Mouse (Mus musculus) liver, embryonic 13.5 days (tissue): ENCODE results near the gene St6galnac3. TPM values are rescaled to one million over a fixed set of nuclear protein-coding genes. Genes with fewer than 3 reads are reported as not detected.

ENCODE experiments used
- ATAC-seq: fragments of 200-750 bp; cut with Nextera tagmentation; 2 replicates; pipeline ENCODE4 v1.8.0; 2017; ENCODE audit warnings: low read depth, mild to moderate bottlenecking, moderate number of reproducible peaks, moderate library complexity
- DNase-seq: peaks from one replicate; pipeline ENCODE4 v3.0.0; 2022
- H3K27ac ChIP-seq: fragments of 300-500 bp; sonication (generic); 2 replicates; pipeline ENCODE4 v1.5.1; 2015; ENCODE audit warnings: moderate library complexity, mild to moderate bottlenecking, inconsistent platforms
- H3K27me3 ChIP-seq: fragments of 300-500 bp; sonication (generic); 2 replicates; pipeline ENCODE4 v1.6.1; 2015; ENCODE audit warnings: mild to moderate bottlenecking, inconsistent platforms
- H3K36me3 ChIP-seq: fragments of 300-500 bp; sonication (generic); 2 replicates; pipeline ENCODE4 v1.6.1; 2015; ENCODE audit warnings: mild to moderate bottlenecking, inconsistent platforms
- H3K4me1 ChIP-seq: fragments of 300-500 bp; sonication (generic); replicated peaks from 2 replicates; pipeline ENCODE4 v1.6.1; 2015; ENCODE audit warnings: inconsistent platforms
- H3K4me2 ChIP-seq: fragments of 300-500 bp; sonication (generic); 2 replicates; pipeline ENCODE4 v1.6.1; 2015; ENCODE audit warnings: inconsistent platforms, mild to moderate bottlenecking, moderate library complexity
- H3K4me3 ChIP-seq: fragments of 300-500 bp; sonication (generic); replicated peaks from 2 replicates; pipeline ENCODE4 v1.5.1; 2015; ENCODE audit warnings: mild to moderate bottlenecking, inconsistent platforms
- H3K9ac ChIP-seq: fragments of 300-500 bp; sonication (generic); 2 replicates; pipeline ENCODE4 v1.6.1; 2015; ENCODE audit warnings: mild to moderate bottlenecking, inconsistent platforms
- H3K9me3 ChIP-seq: fragments of 300-500 bp; sonication (generic); replicated peaks from 2 replicates; pipeline ENCODE4 v1.6.1; 2016; ENCODE audit warnings: inconsistent platforms
- WGBS: fragments of 180-500 bp; shearing (Covaris S2); methylation state at CpG from one replicate; pipeline ENCODE4 v1.1.7; 2015; ENCODE audit not compliant: insufficient replicate concordance; 5-methylcytosine and 5-hydroxymethylcytosine counted together
- polyA plus RNA-seq: library from polyadenylated mRNA; unstranded; fragments of >200 nt; fragmentation: Nextera tagmentation; extraction: Ambion mirVana; gene quantifications from 2 replicates; pipeline ENCODE4 v1.2.1, GENCODE M21; 2015

St6galnac3 gene
- polyA plus RNA-seq, 1 experiment from 2014 or later, result 8.3 TPM

GRCm38 (mm10) chr3:153337779-153338178, 387.2 kb downstream of the St6galnac3 start:
- H3K9me3 ChIP-seq, result no peaks in the 10 kb centered on the region
- no peaks in the 10 kb centered on the region for H3K4me1 ChIP-seq
- no peak for ATAC-seq
- H3K27me3 ChIP-seq, result no peaks in the 10 kb centered on the region
- no peak overlapping the region for H3K9ac ChIP-seq
- no peak overlapping the region for H3K4me2 ChIP-seq
- H3K27ac ChIP-seq, result no peak overlapping the region
- DNase-seq, result no peak
- H3K4me3 ChIP-seq, result no peak overlapping the region
- H3K36me3 ChIP-seq, result no peaks in the 10 kb centered on the region
- WGBS, result 81% methylated on average over 3 of the region's 3 CpGs

GRCm38 (mm10) chr3:153337221-153337620, 387.8 kb downstream of the St6galnac3 start:
- Histone ChIP-seq H3K27me3 (no peaks in the 10 kb centered on the region), H3K4me2 (no peak overlapping the region), H3K36me3 (no peaks in the 10 kb centered on the region), H3K4me3 (no peak overlapping the region), H3K27ac (no peak overlapping the region), H3K4me1 (no peaks in the 10 kb centered on the region), H3K9ac (no peak overlapping the region), H3K9me3 (no peaks in the 10 kb centered on the region)
- no peak for ATAC-seq
- 55% methylated on average over 2 of the region's 2 CpGs for WGBS
- no peak for DNase-seq

- H3K4me1 ChIP-seq, result no peaks in the 10 kb centered on the region
- no peak for DNase-seq
- 55% methylated on average over 5 of the region's 5 CpGs for WGBS
Observed at GRCm38 (mm10) chr3:153334152-153334825, 390.7 kb downstream of the St6galnac3 start.

GRCm38 (mm10) chr3:153324307-153324706, 400.7 kb downstream of the St6galnac3 start:
- Histone ChIP-seq H3K27me3 (no peaks in the 10 kb centered on the region), H3K9me3 (no peaks in the 10 kb centered on the region), H3K9ac (no peak overlapping the region), H3K4me1 (no peaks in the 10 kb centered on the region), H3K4me2 (no peak overlapping the region), H3K4me3 (no peak overlapping the region), H3K27ac (no peak overlapping the region), H3K36me3 (no peaks in the 10 kb centered on the region)
- no peak for DNase-seq
- ATAC-seq, result no peak
- WGBS, result 59% methylated on average over 3 of the region's 3 CpGs

More at GRCm38 (mm10) chr3:153334152-153334825, 390.7 kb downstream of the St6galnac3 start:
- Histone ChIP-seq H3K27me3 (no peaks in the 10 kb centered on the region), H3K9me3 (no peaks in the 10 kb centered on the region), H3K9ac (no peak overlapping the region), H3K27ac (no peak overlapping the region), H3K36me3 (no peaks in the 10 kb centered on the region), H3K4me3 (no peak overlapping the region), H3K4me2 (no peak overlapping the region)
- no peak for ATAC-seq

- no peaks in the 10 kb centered on the region for H3K9me3 ChIP-seq
- no peaks in the 10 kb centered on the region for H3K36me3 ChIP-seq
- H3K4me2 ChIP-seq, result no peak overlapping the region
- DNase-seq, result no peak
- ATAC-seq, result no peak
- no peak overlapping the region for H3K4me3 ChIP-seq
- no peaks in the 10 kb centered on the region for H3K4me1 ChIP-seq
- WGBS, result 61% methylated on average over 8 of the region's 8 CpGs
- no peaks in the 10 kb centered on the region for H3K27me3 ChIP-seq
- H3K9ac ChIP-seq, result no peak overlapping the region
- no peak overlapping the region for H3K27ac ChIP-seq
Observed at GRCm38 (mm10) chr3:153323446-153323845, 401.5 kb downstream of the St6galnac3 start.

- no peaks in the 10 kb centered on the region for H3K27me3 ChIP-seq
- no peak for ATAC-seq
- 40% methylated on average over 8 of the region's 9 CpGs for WGBS
Observed at GRCm38 (mm10) chr3:153313583-153313982, 411.4 kb downstream of the St6galnac3 start.

GRCm38 (mm10) chr3:153313167-153313566, 411.8 kb downstream of the St6galnac3 start:
- H3K9me3 ChIP-seq, result no peaks in the 10 kb centered on the region
- H3K36me3 ChIP-seq, result no peaks in the 10 kb centered on the region
- WGBS, result 82% methylated on average over 9 of the region's 9 CpGs
- no peaks in the 10 kb centered on the region for H3K4me1 ChIP-seq
- no peaks in the 10 kb centered on the region for H3K27me3 ChIP-seq
- no peak for ATAC-seq
- H3K9ac ChIP-seq, result no peak overlapping the region
- H3K4me2 ChIP-seq, result no peak overlapping the region
- no peak overlapping the region for H3K27ac ChIP-seq
- DNase-seq, result no peak
- no peak overlapping the region for H3K4me3 ChIP-seq

More at GRCm38 (mm10) chr3:153313583-153313982, 411.4 kb downstream of the St6galnac3 start:
- no peak for DNase-seq
- Histone ChIP-seq H3K9ac (no peak overlapping the region), H3K4me1 (no peaks in the 10 kb centered on the region), H3K4me2 (no peak overlapping the region), H3K4me3 (no peak overlapping the region), H3K36me3 (no peaks in the 10 kb centered on the region), H3K27ac (no peak overlapping the region), H3K9me3 (no peaks in the 10 kb centered on the region)

GRCm38 (mm10) chr3:153312006-153312405, 413.0 kb downstream of the St6galnac3 start:
- no peak overlapping the region for H3K27ac ChIP-seq
- no peak overlapping the region for H3K4me3 ChIP-seq
- no peaks in the 10 kb centered on the region for H3K27me3 ChIP-seq
- no peaks in the 10 kb centered on the region for H3K9me3 ChIP-seq
- no peak overlapping the region for H3K4me2 ChIP-seq
- no peak overlapping the region for H3K9ac ChIP-seq
- no peaks in the 10 kb centered on the region for H3K36me3 ChIP-seq
- DNase-seq, result no peak
- no peak for ATAC-seq
- no peaks in the 10 kb centered on the region for H3K4me1 ChIP-seq
- 76% methylated on average over 3 of the region's 3 CpGs for WGBS

- DNase-seq (no peak), ATAC-seq (no peak)
- Histone ChIP-seq H3K27ac (no peak overlapping the region), H3K36me3 (no peaks in the 10 kb centered on the region), H3K27me3 (no peaks in the 10 kb centered on the region), H3K9me3 (no peaks in the 10 kb centered on the region), H3K4me2 (no peak overlapping the region), H3K4me1 (no peaks in the 10 kb centered on the region), H3K4me3 (no peak overlapping the region), H3K9ac (no peak overlapping the region)
- WGBS, result 42% methylated on average over 4 of the region's 4 CpGs
Observed at GRCm38 (mm10) chr3:153308379-153308778, 416.6 kb downstream of the St6galnac3 start.

- H3K36me3 ChIP-seq, result no peaks in the 10 kb centered on the region
- H3K9me3 ChIP-seq, result no peaks in the 10 kb centered on the region
- H3K4me1 ChIP-seq, result no peaks in the 10 kb centered on the region
- H3K27ac ChIP-seq, result no peak overlapping the region
- no peak overlapping the region for H3K9ac ChIP-seq
- H3K27me3 ChIP-seq, result no peaks in the 10 kb centered on the region
- ATAC-seq (no peak), DNase-seq (no peak)
- 62% methylated on average over 3 of the region's 3 CpGs for WGBS
- no peak overlapping the region for H3K4me3 ChIP-seq
- no peak overlapping the region for H3K4me2 ChIP-seq
Observed at GRCm38 (mm10) chr3:153305153-153305552, 419.8 kb downstream of the St6galnac3 start.

GRCm38 (mm10) chr3:153302376-153302775, 422.6 kb downstream of the St6galnac3 start:
- no peak overlapping the region for H3K9ac ChIP-seq
- DNase-seq (no peak), ATAC-seq (no peak)
- H3K27me3 ChIP-seq, result no peaks in the 10 kb centered on the region
- no peaks in the 10 kb centered on the region for H3K36me3 ChIP-seq
- no peak overlapping the region for H3K27ac ChIP-seq
- 74% methylated on average over 7 of the region's 7 CpGs for WGBS
- no peak overlapping the region for H3K4me3 ChIP-seq
- H3K4me1 ChIP-seq, result no peaks in the 10 kb centered on the region
- no peaks in the 10 kb centered on the region for H3K9me3 ChIP-seq
- H3K4me2 ChIP-seq, result no peak overlapping the region

GRCm38 (mm10) chr3:153296375-153297068, 428.5 kb downstream of the St6galnac3 start:
- WGBS, result 79% methylated on average over 22 of the region's 22 CpGs
- H3K4me1 ChIP-seq, result no peaks in the 10 kb centered on the region
- H3K27ac ChIP-seq, result no peak overlapping the region
- H3K27me3 ChIP-seq, result no peaks in the 10 kb centered on the region
- H3K9me3 ChIP-seq, result no peaks in the 10 kb centered on the region
- DNase-seq, result no peak
- no peak overlapping the region for H3K9ac ChIP-seq
- no peak for ATAC-seq
- H3K36me3 ChIP-seq, result no peaks in the 10 kb centered on the region
- H3K4me3 ChIP-seq, result no peak overlapping the region
- no peak overlapping the region for H3K4me2 ChIP-seq
